Mouse (Mus musculus) erythroblast, adult 5-6 weeks (primary cell): Measurements from ENCODE around the gene Klhl22. TPM values are rescaled to one million over a fixed set of nuclear protein-coding genes. Genes with fewer than 3 reads are reported as not detected.

Source experiments
- ATAC-seq: replicated peaks from 2 replicates; pipeline ENCODE4 v1.8.0; 2016; ENCODE audit warnings: moderate number of reproducible peaks, mild to moderate bottlenecking, moderate TSS enrichment, inconsistent platforms; ENCODE audit not compliant: poor library complexity, low FRiP score, severe bottlenecking
- total RNA-seq, 2 experiments: library from RNA; stranded (forward) in 1 of 2; stranded (reverse) in 1 of 2; fragments of 150-400 nt in 1 of 2; fragments of 200-764, 138-1000 nt in 1 of 2; gene quantifications; 2 replicates each; pipeline versions ENCODE4 v1.2.3 to v1.2.4; 2015 to 2017; ENCODE audit warnings: low replicate concordance in 2 of 2

Gene Klhl22
- total RNA-seq, 2 experiments from 2014 or later = 2.1 to 9.0 TPM

- no peak for ATAC-seq
These were observed 6.4 kb upstream of the Klhl22 start for GRCm38 (mm10) chr16:17753001-17753400.

GRCm38 (mm10) chr16:17753686-17754085 lies 5.7 kb upstream of the Klhl22 start:
- ATAC-seq = no peak

- ATAC-seq = no peak
These were observed 1.7 kb upstream of the Klhl22 start for GRCm38 (mm10) chr16:17757756-17758155.

GRCm38 (mm10) chr16:17758902-17759301 lies 516 bp upstream of the Klhl22 start:
- no peak for ATAC-seq

- ATAC-seq = peak; percentile 38; the same call in 1 of the 2 replicates
These were observed 449 bp downstream of the Klhl22 start for GRCm38 (mm10) chr16:17759813-17760321.

GRCm38 (mm10) chr16:17760657-17761056 lies 1.2 kb downstream of the Klhl22 start:
- peak; percentile 76 for ATAC-seq

- ATAC-seq = no peak
These were observed 1.7 kb downstream of the Klhl22 start for GRCm38 (mm10) chr16:17761074-17761473.

- ATAC-seq = no peak
These were observed 4.7 kb downstream of the Klhl22 start for GRCm38 (mm10) chr16:17764108-17764511.

GRCm38 (mm10) chr16:17768834-17769233 lies 9.4 kb downstream of the Klhl22 start:
- peak; percentile 84 for ATAC-seq

- no peak for ATAC-seq
These were observed 11.9 kb downstream of the Klhl22 start for GRCm38 (mm10) chr16:17771117-17771865.

GRCm38 (mm10) chr16:17776828-17777227 lies 17.4 kb downstream of the Klhl22 start:
- ATAC-seq = peak; percentile 59; the same call in 1 of the 2 replicates

GRCm38 (mm10) chr16:17778223-17778622 lies 18.8 kb downstream of the Klhl22 start:
- ATAC-seq = no peak

GRCm38 (mm10) chr16:17779692-17780091 lies 20.3 kb downstream of the Klhl22 start:
- ATAC-seq = no peak

GRCm38 (mm10) chr16:17785337-17785736 lies 25.9 kb downstream of the Klhl22 start:
- ATAC-seq = no peak

GRCm38 (mm10) chr16:17792728-17793127 lies 33.3 kb downstream of the Klhl22 start:
- ATAC-seq = no peak

GRCm38 (mm10) chr16:17794047-17794446 lies 34.6 kb downstream of the Klhl22 start:
- ATAC-seq = no peak

GRCm38 (mm10) chr16:17795643-17796042 lies 36.2 kb downstream of the Klhl22 start:
- no peak for ATAC-seq

GRCm38 (mm10) chr16:17796519-17796918 lies 37.1 kb downstream of the Klhl22 start:
- ATAC-seq = no peak

- ATAC-seq = no peak
These were observed 37.8 kb downstream of the Klhl22 start, which contains the start of gene Scarf2 for GRCm38 (mm10) chr16:17796971-17797811. TSS of gene Scarf2 (plus strand) at chr16:17797282.

- no peak for ATAC-seq
These were observed 38.4 kb downstream of the Klhl22 start for GRCm38 (mm10) chr16:17797812-17798311.
